Mouse (Mus musculus): Measurements from ENCODE around the gene Mfsd12. TPM values are rescaled to one million over a fixed set of nuclear protein-coding genes. Genes with fewer than 3 reads are reported as not detected.

Mfsd12 gene
- total RNA-seq (2023) = 26.6 and 28.7 TPM in 2 replicates

GRCm38 (mm10) chr10:81356991-81357844, at the start of gene Mfsd12:
TSS of gene Mfsd12 (plus strand) at chr10:81357491.

GRCm38 (mm10) chr10:81320550-81321347, 36.5 kb upstream of the Mfsd12 start, which contains the start of gene Cactin:
TSS of gene Cactin (plus strand) at chr10:81321103.

GRCm38 (mm10) chr10:81328386-81328785, 28.9 kb upstream of the Mfsd12 start, which contains the start of gene Tbxa2r:
TSS of gene Tbxa2r (plus strand) at chr10:81328731.

GRCm38 (mm10) chr10:81342686-81343505, 14.4 kb upstream of the Mfsd12 start, which contains the start of gene Gipc3:
TSS of gene Gipc3 (minus strand) at chr10:81343266.

GRCm38 (mm10) chr10:81350351-81351063, 6.8 kb upstream of the Mfsd12 start, which contains the start of gene Hmg20b:
TSS of gene Hmg20b (minus strand) at chr10:81350480.

GRCm38 (mm10) chr10:81365672-81366476, 8.6 kb downstream of the Mfsd12 start, which contains the start of gene 4930404N11Rik:
TSS of gene 4930404N11Rik (minus strand) at chr10:81365816.

GRCm38 (mm10) chr10:81377793-81378552, 20.7 kb downstream of the Mfsd12 start, which contains the start of gene Fzr1:
TSS of gene Fzr1 (minus strand) at chr10:81378516.

GRCm38 (mm10) chr10:81383802-81384604, 26.7 kb downstream of the Mfsd12 start, which contains the start of the genes Dohh and Gm48551:
TSS of gene Dohh (plus strand) at chr10:81384428.
TSS of gene Gm48551 (plus strand) at chr10:81384466.

GRCm38 (mm10) chr10:81388505-81389055, 31.3 kb downstream of the Mfsd12 start, which contains the start of gene Gm48552:
TSS of gene Gm48552 (plus strand) at chr10:81389005.

GRCm38 (mm10) chr10:81392781-81393185, 35.5 kb downstream of the Mfsd12 start, which contains the start of gene Smim24:
TSS of gene Smim24 (plus strand) at chr10:81393051.

Other genes with a start within 250 kb of the Mfsd12 start
- 58.8 and 72.8 TPM in 2 replicates for gene Zbtb7a, start 222.3 kb upstream of the Mfsd12 start, total RNA-seq (2023)
- gene Pias4, start 189.6 kb upstream of the Mfsd12 start, total RNA-seq (2023) = 27.7 and 33.9 TPM in 2 replicates
- gene Eef2, start 180.9 kb upstream of the Mfsd12 start, total RNA-seq (2023) = 599 and 665 TPM in 2 replicates
- 22.3 and 31.6 TPM in 2 replicates for gene Dapk3, start 174.5 kb upstream of the Mfsd12 start, total RNA-seq (2023)
- gene 4930442H23Rik, start 173.6 kb upstream of the Mfsd12 start, total RNA-seq (2023) = not detected in 2 replicates
- not detected in 2 replicates for gene Nmrk2, start 155.4 kb upstream of the Mfsd12 start, total RNA-seq (2023)
- not detected in 2 replicates for gene Atcay, start 126.7 kb upstream of the Mfsd12 start, total RNA-seq (2023)
- 0.14 and 0.54 TPM in 2 replicates for gene Zfr2, start 124.3 kb upstream of the Mfsd12 start, total RNA-seq (2023)
- gene Matk, start 104.6 kb upstream of the Mfsd12 start, total RNA-seq (2023) = 5.3 and 8.3 TPM in 2 replicates
- gene Mrpl54, start 90.6 kb upstream of the Mfsd12 start, total RNA-seq (2023) = 20.7 and 28.0 TPM in 2 replicates
- gene Apba3, start 90.5 kb upstream of the Mfsd12 start, total RNA-seq (2023) = 21.8 and 26.0 TPM in 2 replicates
- 6.9 and 8.6 TPM in 2 replicates for gene Tjp3, start 65.9 kb upstream of the Mfsd12 start, total RNA-seq (2023)
- 89.4 and 124 TPM in 2 replicates for gene Pip5k1c, start 64.5 kb upstream of the Mfsd12 start, total RNA-seq (2023)
- gene Cactin, start 36.4 kb upstream of the Mfsd12 start, total RNA-seq (2023) = 26.4 and 33.1 TPM in 2 replicates
- gene Tbxa2r, start 28.8 kb upstream of the Mfsd12 start, total RNA-seq (2023) = 0.47 TPM in 1 of 2 replicates, not detected in the other
- not detected in 2 replicates for gene Gipc3, start 14.2 kb upstream of the Mfsd12 start, total RNA-seq (2023)
- 38.3 and 47.1 TPM in 2 replicates for gene Hmg20b, start 7.0 kb upstream of the Mfsd12 start, total RNA-seq (2023)
- 6.0 and 7.1 TPM in 2 replicates for gene 4930404N11Rik, start 8.3 kb downstream of the Mfsd12 start, total RNA-seq (2023)
- gene Fzr1, start 21.0 kb downstream of the Mfsd12 start, total RNA-seq (2023) = 50.3 and 54.1 TPM in 2 replicates
- gene Dohh, start 26.9 kb downstream of the Mfsd12 start, total RNA-seq (2023) = 22.1 and 26.0 TPM in 2 replicates
- 2.0 and 2.2 TPM in 2 replicates for gene Gm48551, start 27.0 kb downstream of the Mfsd12 start, total RNA-seq (2023)
- gene Gm48552, start 31.5 kb downstream of the Mfsd12 start, total RNA-seq (2023) = 0.91 TPM in 1 of 2 replicates, not detected in the other
- gene Smim24, start 35.6 kb downstream of the Mfsd12 start, total RNA-seq (2023) = 5.1 and 6.8 TPM in 2 replicates
- 60.2 and 61.9 TPM in 2 replicates for gene Nfic, start 98.1 kb downstream of the Mfsd12 start, total RNA-seq (2023)
- not detected in 2 replicates for gene Celf5, start 125.2 kb downstream of the Mfsd12 start, total RNA-seq (2023)
- 94.5 and 145 TPM in 2 replicates for gene Ncln, start 138.9 kb downstream of the Mfsd12 start, total RNA-seq (2023)
- gene S1pr4, start 142.6 kb downstream of the Mfsd12 start, total RNA-seq (2023) = 74.1 and 98.5 TPM in 2 replicates
- gene Gna15, start 166.7 kb downstream of the Mfsd12 start, total RNA-seq (2023) = 27.7 and 31.6 TPM in 2 replicates
- 6.3 and 7.7 TPM in 2 replicates for gene Gna11, start 187.7 kb downstream of the Mfsd12 start, total RNA-seq (2023)
- gene Aes, start 202.0 kb downstream of the Mfsd12 start, total RNA-seq (2023) = 259 and 315 TPM in 2 replicates
- gene Tle2, start 217.1 kb downstream of the Mfsd12 start, total RNA-seq (2023) = 0.95 and 1.5 TPM in 2 replicates
- gene Tle6, start 243.6 kb downstream of the Mfsd12 start, total RNA-seq (2023) = 2.5 and 3.8 TPM in 2 replicates
- gene BC025920, start 248.8 kb downstream of the Mfsd12 start, total RNA-seq (2023) = 0.69 and 0.82 TPM in 2 replicates

Measured in neutrophil, adult 65 days (primary cell).